Mouse (Mus musculus): ENCODE measurements around the gene Ldah. TPM values are rescaled to one million over a fixed set of nuclear protein-coding genes. Genes with fewer than 3 reads are reported as not detected.

Ldah gene
- polyA plus RNA-seq, 1 experiment from 2014 or later = 66.5 TPM

GRCm38 (mm10) chr12:8207578-8207977 is 329 bp upstream of the Ldah start:
- no peaks in the 10 kb centered on the region for H3K27me3 ChIP-seq (replicated peaks; ENCODE audit: control insufficient read depth, insufficient read depth, low read length)
- H3K27ac ChIP-seq (ENCODE audit: low read depth, low read length) = no peak overlapping the region
- ATAC-seq = peak; percentile 30; the same call in 1 of the 2 replicates

GRCm38 (mm10) chr12:8216392-8217280 is 8.7 kb downstream of the Ldah start:
- no peak overlapping the region for H3K9ac ChIP-seq (ENCODE audit: low read length)
- peaks cover 6% of the 10 kb centered on the region; the same call in 1 of the 2 replicates for H3K36me3 ChIP-seq (ENCODE audit: control insufficient read depth, insufficient read depth, low read length)
- WGBS = 85% methylated on average over 15 of the region's 15 CpGs
- H3K27ac ChIP-seq (ENCODE audit: low read depth, low read length) = no peak overlapping the region
- H3K4me2 ChIP-seq (ENCODE audit: low read length) = no peak overlapping the region
- DNase-seq (ENCODE audit: low spot score) (peak; percentile 7), ATAC-seq (no peak)
- H3K27me3 ChIP-seq (replicated peaks; ENCODE audit: control insufficient read depth, insufficient read depth, low read length) = no peaks in the 10 kb centered on the region
- H3K4me1 ChIP-seq (ENCODE audit: control insufficient read depth, insufficient read depth, low read length) = no peaks in the 10 kb centered on the region
- no peak overlapping the region for H3K4me3 ChIP-seq (ENCODE audit: low read depth, low read length)
- 0 out of 2 replicates have a peak, but pooled peaks cover 3% of the 10 kb centered on the region for H3K9me3 ChIP-seq (replicated peaks; ENCODE audit: control insufficient read depth, low read length)

More at GRCm38 (mm10) chr12:8207578-8207977, 329 bp upstream of the Ldah start:
- Histone ChIP-seq H3K4me1 (ENCODE audit: control insufficient read depth, insufficient read depth, low read length) (peaks cover 3% of the 10 kb centered on the region; the same call in 1 of the 2 replicates), H3K9me3 (replicated peaks; ENCODE audit: control insufficient read depth, low read length) (no peaks in the 10 kb centered on the region), H3K36me3 (ENCODE audit: control insufficient read depth, insufficient read depth, low read length) (no peaks in the 10 kb centered on the region), H3K4me3 (ENCODE audit: low read depth, low read length) (peak overlapping the region; percentile 64), H3K4me2 (ENCODE audit: low read length) (peak overlapping the region; percentile 74), H3K9ac (ENCODE audit: low read length) (peak overlapping the region; percentile 75; the same call in 1 of the 2 replicates)
- DNase-seq (ENCODE audit: low spot score) = no peak
- 17% methylated on average over 5 of the region's 5 CpGs for WGBS

GRCm38 (mm10) chr12:8223036-8223435 is 15.1 kb downstream of the Ldah start:
- H3K9me3 ChIP-seq (replicated peaks; ENCODE audit: control insufficient read depth, low read length) = no peaks in the 10 kb centered on the region
- no peak for DNase-seq (ENCODE audit: low spot score)
- no peaks in the 10 kb centered on the region for H3K27me3 ChIP-seq (replicated peaks; ENCODE audit: control insufficient read depth, insufficient read depth, low read length)
- H3K9ac ChIP-seq (ENCODE audit: low read length) = no peak overlapping the region
- H3K27ac ChIP-seq (ENCODE audit: low read depth, low read length) = no peak overlapping the region
- no peak overlapping the region for H3K4me2 ChIP-seq (ENCODE audit: low read length)
- peaks cover 19% of the 10 kb centered on the region; the same call in 1 of the 2 replicates for H3K36me3 ChIP-seq (ENCODE audit: control insufficient read depth, insufficient read depth, low read length)
- no peak for ATAC-seq
- no peak overlapping the region for H3K4me3 ChIP-seq (ENCODE audit: low read depth, low read length)
- no peaks in the 10 kb centered on the region for H3K4me1 ChIP-seq (ENCODE audit: control insufficient read depth, insufficient read depth, low read length)
- WGBS = 92% methylated on average over 6 of the region's 6 CpGs

DNA sequence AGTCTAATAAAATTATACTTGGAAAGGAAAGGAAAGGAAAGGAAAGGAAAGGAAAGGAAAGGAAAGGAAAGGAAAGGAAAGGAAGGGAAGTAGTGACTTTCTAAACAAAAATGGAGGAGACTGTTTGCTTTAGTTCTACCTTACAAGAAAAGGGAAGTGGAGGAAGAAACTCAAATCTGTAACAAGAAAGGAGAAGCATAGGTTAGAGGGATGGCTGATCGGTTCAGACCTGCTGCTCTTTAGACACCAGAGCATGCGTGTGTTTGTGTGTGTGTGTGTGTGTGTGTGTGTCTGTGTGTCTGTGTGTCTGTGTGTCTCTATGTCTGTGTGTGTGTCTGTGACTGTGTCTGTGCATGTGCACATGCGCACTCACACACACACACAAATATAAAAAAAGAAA is 23.2 kb downstream of the Ldah start:
- Histone ChIP-seq H3K9ac (ENCODE audit: low read length) (no peak overlapping the region), H3K36me3 (ENCODE audit: control insufficient read depth, insufficient read depth, low read length) (peaks cover 13% of the 10 kb centered on the region; the same call in 1 of the 2 replicates), H3K4me3 (ENCODE audit: low read depth, low read length) (no peak overlapping the region), H3K4me1 (ENCODE audit: control insufficient read depth, insufficient read depth, low read length) (no peaks in the 10 kb centered on the region), H3K4me2 (ENCODE audit: low read length) (no peak overlapping the region), H3K27ac (ENCODE audit: low read depth, low read length) (no peak overlapping the region), H3K9me3 (replicated peaks; ENCODE audit: control insufficient read depth, low read length) (no peaks in the 10 kb centered on the region), H3K27me3 (replicated peaks; ENCODE audit: control insufficient read depth, insufficient read depth, low read length) (no peaks in the 10 kb centered on the region)
- 95% methylated on average over 3 of the region's 3 CpGs for WGBS
- DNase-seq (ENCODE audit: low spot score) = no peak
- no peak for ATAC-seq

DNA sequence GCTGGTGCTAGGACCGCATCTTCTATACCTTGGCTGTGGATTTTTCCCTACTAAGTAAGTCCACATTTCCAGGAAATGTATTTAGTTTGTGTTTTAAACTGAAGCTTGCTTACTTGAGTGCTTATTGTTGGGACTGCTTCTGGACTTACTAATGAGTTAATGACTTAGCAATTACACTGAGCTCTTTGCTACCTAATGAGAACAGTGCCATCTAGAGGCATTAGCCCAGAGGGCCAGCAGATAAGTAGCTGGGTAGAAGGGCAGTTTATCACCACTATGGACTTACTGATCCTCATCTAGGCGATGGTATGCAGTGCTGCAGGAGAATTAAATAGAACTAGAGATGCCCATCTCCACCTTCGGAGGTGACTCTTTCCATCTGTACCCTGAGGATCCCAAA is 24.8 kb downstream of the Ldah start:
- DNase-seq (ENCODE audit: low spot score) (peak; percentile 38), ATAC-seq (no peak)
- Histone ChIP-seq H3K9me3 (replicated peaks; ENCODE audit: control insufficient read depth, low read length) (no peaks in the 10 kb centered on the region), H3K27me3 (replicated peaks; ENCODE audit: control insufficient read depth, insufficient read depth, low read length) (no peaks in the 10 kb centered on the region), H3K27ac (ENCODE audit: low read depth, low read length) (no peak overlapping the region), H3K4me1 (ENCODE audit: control insufficient read depth, insufficient read depth, low read length) (no peaks in the 10 kb centered on the region), H3K4me3 (ENCODE audit: low read depth, low read length) (no peak overlapping the region), H3K36me3 (ENCODE audit: control insufficient read depth, insufficient read depth, low read length) (peaks cover 8% of the 10 kb centered on the region; the same call in 1 of the 2 replicates), H3K9ac (ENCODE audit: low read length) (no peak overlapping the region), H3K4me2 (ENCODE audit: low read length) (no peak overlapping the region)
- WGBS = 78% methylated on average over 3 of the region's 3 CpGs

DNA sequence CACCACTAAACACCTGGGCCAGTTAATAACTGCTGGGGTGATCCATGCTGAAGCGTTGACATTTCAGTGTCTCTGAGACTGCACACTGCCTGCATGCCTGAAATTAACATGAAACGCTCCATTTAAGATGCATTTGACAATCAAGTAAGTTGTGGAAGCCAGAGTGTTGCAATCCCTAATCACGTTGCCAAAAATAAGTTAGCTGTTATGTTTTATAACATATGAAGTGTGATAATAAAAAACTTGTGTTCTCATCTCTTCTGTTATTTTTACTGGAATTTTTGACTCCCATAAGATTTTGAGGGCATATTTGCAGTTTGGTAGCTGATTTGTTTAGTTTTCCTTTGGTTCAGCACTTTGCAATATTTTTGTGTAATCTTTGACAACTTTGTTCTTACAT is 34.3 kb downstream of the Ldah start:
- no peak for ATAC-seq

GRCm38 (mm10) chr12:8244746-8245145 is 36.8 kb downstream of the Ldah start:
- Histone ChIP-seq H3K4me2 (ENCODE audit: low read length) (no peak overlapping the region), H3K4me1 (ENCODE audit: control insufficient read depth, insufficient read depth, low read length) (no peaks in the 10 kb centered on the region), H3K36me3 (ENCODE audit: control insufficient read depth, insufficient read depth, low read length) (peaks cover 4% of the 10 kb centered on the region), H3K9ac (ENCODE audit: low read length) (no peak overlapping the region), H3K4me3 (ENCODE audit: low read depth, low read length) (no peak overlapping the region), H3K27ac (ENCODE audit: low read depth, low read length) (no peak overlapping the region), H3K9me3 (replicated peaks; ENCODE audit: control insufficient read depth, low read length) (no peaks in the 10 kb centered on the region), H3K27me3 (replicated peaks; ENCODE audit: control insufficient read depth, insufficient read depth, low read length) (no peaks in the 10 kb centered on the region)
- no peak for ATAC-seq
- WGBS = 87% methylated on average over 4 of the region's 4 CpGs
- no peak for DNase-seq (ENCODE audit: low spot score)

More for the DNA sequence above, 34.3 kb downstream of the Ldah start:
- Histone ChIP-seq H3K4me1 (ENCODE audit: control insufficient read depth, insufficient read depth, low read length) (no peaks in the 10 kb centered on the region), H3K36me3 (ENCODE audit: control insufficient read depth, insufficient read depth, low read length) (peaks cover 7% of the 10 kb centered on the region), H3K9me3 (replicated peaks; ENCODE audit: control insufficient read depth, low read length) (no peaks in the 10 kb centered on the region), H3K27me3 (replicated peaks; ENCODE audit: control insufficient read depth, insufficient read depth, low read length) (no peaks in the 10 kb centered on the region), H3K4me3 (ENCODE audit: low read depth, low read length) (no peak overlapping the region), H3K27ac (ENCODE audit: low read depth, low read length) (no peak overlapping the region), H3K4me2 (ENCODE audit: low read length) (no peak overlapping the region), H3K9ac (ENCODE audit: low read length) (no peak overlapping the region)
- 94% methylated on average over 3 of the region's 3 CpGs for WGBS
- DNase-seq (ENCODE audit: low spot score) = no peak

GRCm38 (mm10) chr12:8260297-8260696 is 52.4 kb downstream of the Ldah start:
- 89% methylated on average over 2 of the region's 2 CpGs for WGBS

DNA sequence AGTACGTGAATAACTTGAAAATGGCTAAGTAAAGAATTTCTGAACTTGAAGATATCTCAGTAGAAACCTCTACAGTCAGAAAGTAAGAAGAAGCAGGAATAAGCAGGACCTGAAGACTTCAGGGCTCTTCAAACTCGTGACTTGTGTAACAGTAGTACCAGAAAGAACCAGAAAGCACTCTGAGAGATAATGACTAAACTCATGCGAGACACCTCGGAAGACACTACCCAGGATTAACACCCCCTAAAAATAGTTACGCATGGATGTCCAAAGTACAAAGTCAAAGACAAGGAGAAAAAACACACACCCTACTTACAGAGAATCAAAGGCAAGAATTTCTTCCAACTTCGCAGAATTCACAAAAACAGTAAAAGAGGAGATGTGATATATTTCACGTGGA is 58.4 kb downstream of the Ldah start:
- H3K4me3 ChIP-seq (ENCODE audit: low read depth, low read length) = no peak overlapping the region
- no peaks in the 10 kb centered on the region for H3K27me3 ChIP-seq (replicated peaks; ENCODE audit: control insufficient read depth, insufficient read depth, low read length)
- DNase-seq (ENCODE audit: low spot score) (no peak), ATAC-seq (no peak)
- H3K4me2 ChIP-seq (ENCODE audit: low read length) = no peak overlapping the region
- WGBS = 91% methylated on average over 7 of the region's 7 CpGs
- no peaks in the 10 kb centered on the region for H3K9me3 ChIP-seq (replicated peaks; ENCODE audit: control insufficient read depth, low read length)
- H3K4me1 ChIP-seq (ENCODE audit: control insufficient read depth, insufficient read depth, low read length) = no peaks in the 10 kb centered on the region
- H3K27ac ChIP-seq (ENCODE audit: low read depth, low read length) = no peak overlapping the region
- no peak overlapping the region for H3K9ac ChIP-seq (ENCODE audit: low read length)
- H3K36me3 ChIP-seq (ENCODE audit: control insufficient read depth, insufficient read depth, low read length) = no peaks in the 10 kb centered on the region

More at GRCm38 (mm10) chr12:8260297-8260696, 52.4 kb downstream of the Ldah start:
- H3K9ac ChIP-seq (ENCODE audit: low read length) = no peak overlapping the region
- no peak for ATAC-seq
- no peaks in the 10 kb centered on the region for H3K4me1 ChIP-seq (ENCODE audit: control insufficient read depth, insufficient read depth, low read length)
- no peak overlapping the region for H3K27ac ChIP-seq (ENCODE audit: low read depth, low read length)
- DNase-seq (ENCODE audit: low spot score) = no peak
- no peaks in the 10 kb centered on the region for H3K9me3 ChIP-seq (replicated peaks; ENCODE audit: control insufficient read depth, low read length)
- H3K4me3 ChIP-seq (ENCODE audit: low read depth, low read length) = no peak overlapping the region
- H3K4me2 ChIP-seq (ENCODE audit: low read length) = no peak overlapping the region
- no peaks in the 10 kb centered on the region for H3K36me3 ChIP-seq (ENCODE audit: control insufficient read depth, insufficient read depth, low read length)
- H3K27me3 ChIP-seq (replicated peaks; ENCODE audit: control insufficient read depth, insufficient read depth, low read length) = no peaks in the 10 kb centered on the region

All from forebrain, embryonic 14.5 days (tissue).